Mouse (Mus musculus): ENCODE results near the gene Rims4. TPM values are rescaled to one million over a fixed set of nuclear protein-coding genes. Genes with fewer than 3 reads are reported as not detected.

The Rims4 gene
- polyA plus RNA-seq (2015; fragmentation: Nextera tagmentation; extraction: Ambion mirVana) = 0.22 and 0.30 TPM in 2 replicates

GRCm38 (mm10) chr2:163918317-163919258 lies at the start of gene Rims4:
Gene Rims4, minus strand, starts transcription at chr2:163918683.
- Histone ChIP-seq H3K36me3 (no peaks in the 10 kb centered on the region), H3K27me3 (peaks cover 94% of the 10 kb centered on the region), H3K4me3 (peak within 1 kb of the TSS; percentile 53), H3K9ac (peak within 1 kb of the TSS; percentile 64), H3K4me1 (peaks cover 17% of the 10 kb centered on the region), H3K4me2 (peak within 1 kb of the TSS; percentile 90), H3K27ac (no peak within 1 kb of the TSS), H3K9me3 (no peaks in the 10 kb centered on the region)
- WGBS = under 1% methylated on average over 64 of the region's 115 CpGs
- ATAC-seq (ENCODE audit: insufficient number of reproducible peaks, insufficient read depth, low FRiP score, low TSS enrichment, low read depth) = no peak

DNA sequence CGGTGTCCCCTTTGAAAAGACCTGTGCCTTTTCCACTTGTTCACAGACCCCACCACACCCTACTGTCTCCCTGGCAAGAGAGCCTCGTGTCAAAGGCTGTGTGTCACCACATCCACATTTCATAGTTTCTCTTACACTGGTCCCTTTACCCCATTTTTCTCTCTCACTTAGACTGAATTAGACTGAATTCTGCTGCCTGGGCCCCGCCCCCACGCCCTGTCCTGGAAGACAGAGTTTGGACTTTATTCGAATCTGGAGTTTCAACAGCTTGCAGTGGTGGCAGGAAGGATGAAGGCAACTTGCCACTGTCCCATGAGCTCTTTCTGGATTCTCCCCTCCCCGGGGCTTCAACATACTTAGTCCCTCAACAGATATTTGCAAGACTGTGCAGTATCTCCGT lies 47.2 kb upstream of the Rims4 start:
- Histone ChIP-seq H3K9ac (no peak overlapping the region), H3K4me3 (no peak overlapping the region), H3K27me3 (no peaks in the 10 kb centered on the region), H3K4me2 (no peak overlapping the region), H3K4me1 (no peaks in the 10 kb centered on the region; the same call in 1 of the 2 replicates), H3K27ac (0 out of 2 replicates have a peak overlapping the region, but pooled peaks have one; percentile 4), H3K9me3 (no peaks in the 10 kb centered on the region), H3K36me3 (no peaks in the 10 kb centered on the region)
- no peak for ATAC-seq (ENCODE audit: insufficient number of reproducible peaks, insufficient read depth, low FRiP score, low TSS enrichment, low read depth)
- 70% methylated on average over 7 of the region's 7 CpGs for WGBS

- Histone ChIP-seq H3K4me3 (no peak overlapping the region), H3K27me3 (no peaks in the 10 kb centered on the region), H3K4me1 (no peaks in the 10 kb centered on the region; the same call in 1 of the 2 replicates), H3K9me3 (no peaks in the 10 kb centered on the region), H3K4me2 (no peak overlapping the region), H3K36me3 (no peaks in the 10 kb centered on the region), H3K27ac (no peak overlapping the region), H3K9ac (no peak overlapping the region)
- no peak for ATAC-seq (ENCODE audit: insufficient number of reproducible peaks, insufficient read depth, low FRiP score, low TSS enrichment, low read depth)
- 63% methylated on average over 18 of the region's 19 CpGs for WGBS
Observed at GRCm38 (mm10) chr2:163964606-163965560, 46.4 kb upstream of the Rims4 start.

GRCm38 (mm10) chr2:163953622-163954310 lies 35.3 kb upstream of the Rims4 start:
- no peaks in the 10 kb centered on the region for H3K9me3 ChIP-seq
- ATAC-seq (ENCODE audit: insufficient number of reproducible peaks, insufficient read depth, low FRiP score, low TSS enrichment, low read depth) = no peak
- H3K4me1 ChIP-seq = no peaks in the 10 kb centered on the region
- H3K4me2 ChIP-seq = no peak overlapping the region
- H3K9ac ChIP-seq = no peak overlapping the region
- no peaks in the 10 kb centered on the region for H3K36me3 ChIP-seq
- H3K4me3 ChIP-seq = no peak overlapping the region
- H3K27me3 ChIP-seq = peaks cover 4% of the 10 kb centered on the region; the same call in 1 of the 2 replicates
- no peak overlapping the region for H3K27ac ChIP-seq
- WGBS = 79% methylated on average over 7 of the region's 7 CpGs

DNA sequence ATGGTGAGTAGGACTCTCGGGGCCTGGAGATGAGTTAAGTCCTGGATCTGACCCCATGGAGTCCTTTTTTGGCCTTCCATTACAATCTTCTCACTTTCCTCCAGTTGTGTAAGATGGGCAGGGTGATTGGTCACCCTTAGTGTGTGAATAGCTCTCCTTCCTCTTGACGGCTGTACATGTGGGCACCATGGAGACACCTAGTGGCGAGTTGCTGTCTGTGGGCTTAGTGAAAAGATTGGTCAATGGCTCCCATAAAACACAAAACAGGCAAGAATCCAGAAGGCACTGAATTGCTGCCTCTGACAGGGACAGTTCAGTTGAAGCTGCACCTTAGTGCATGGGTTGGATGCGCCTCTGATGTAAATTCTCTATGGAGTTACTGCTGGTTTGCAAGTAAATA lies 33.3 kb upstream of the Rims4 start:
- WGBS = 27% methylated on average over 4 of the region's 4 CpGs
- Histone ChIP-seq H3K36me3 (no peaks in the 10 kb centered on the region), H3K27me3 (peaks cover 4% of the 10 kb centered on the region; the same call in 1 of the 2 replicates), H3K27ac (no peak overlapping the region), H3K4me3 (no peak overlapping the region), H3K9ac (no peak overlapping the region), H3K4me1 (no peaks in the 10 kb centered on the region), H3K4me2 (no peak overlapping the region), H3K9me3 (no peaks in the 10 kb centered on the region)
- no peak for ATAC-seq (ENCODE audit: insufficient number of reproducible peaks, insufficient read depth, low FRiP score, low TSS enrichment, low read depth)

DNA sequence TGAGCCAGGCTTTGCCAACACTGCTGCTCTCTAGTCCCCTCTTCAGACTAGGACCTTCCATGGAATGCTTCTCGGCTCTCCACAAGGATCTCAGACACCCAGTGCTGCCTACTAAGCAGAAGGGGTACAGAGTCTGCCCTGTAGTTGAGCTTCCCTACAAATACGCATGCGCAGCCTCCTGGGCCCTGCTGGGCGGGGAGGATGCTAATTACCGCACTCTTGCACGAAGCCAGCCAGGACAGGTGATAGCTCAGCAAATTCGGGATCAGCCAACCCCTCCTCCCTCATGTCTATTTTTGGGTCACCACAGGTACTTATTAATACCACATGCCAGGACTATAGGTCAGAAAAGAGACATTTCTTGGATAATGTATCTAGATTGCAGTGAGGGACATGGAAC lies 29.5 kb upstream of the Rims4 start:
- no peaks in the 10 kb centered on the region for H3K9me3 ChIP-seq
- WGBS = 66% methylated on average over 7 of the region's 7 CpGs
- no peak for ATAC-seq (ENCODE audit: insufficient number of reproducible peaks, insufficient read depth, low FRiP score, low TSS enrichment, low read depth)
- H3K4me1 ChIP-seq = no peaks in the 10 kb centered on the region
- no peak overlapping the region for H3K27ac ChIP-seq
- H3K4me3 ChIP-seq = no peak overlapping the region
- H3K4me2 ChIP-seq = no peak overlapping the region
- H3K36me3 ChIP-seq = no peaks in the 10 kb centered on the region
- no peak overlapping the region for H3K9ac ChIP-seq
- H3K27me3 ChIP-seq = peaks cover 4% of the 10 kb centered on the region; the same call in 1 of the 2 replicates

GRCm38 (mm10) chr2:163946221-163946620 lies 27.7 kb upstream of the Rims4 start:
- no peak overlapping the region for H3K4me2 ChIP-seq
- ATAC-seq (ENCODE audit: insufficient number of reproducible peaks, insufficient read depth, low FRiP score, low TSS enrichment, low read depth) = no peak
- no peak overlapping the region for H3K27ac ChIP-seq
- no peak overlapping the region for H3K4me3 ChIP-seq
- no peaks in the 10 kb centered on the region for H3K36me3 ChIP-seq
- no peaks in the 10 kb centered on the region for H3K4me1 ChIP-seq
- no peak overlapping the region for H3K9ac ChIP-seq
- 81% methylated on average over 15 of the region's 15 CpGs for WGBS
- peaks cover 4% of the 10 kb centered on the region; the same call in 1 of the 2 replicates for H3K27me3 ChIP-seq
- no peaks in the 10 kb centered on the region for H3K9me3 ChIP-seq

GRCm38 (mm10) chr2:163944511-163944910 lies 26.0 kb upstream of the Rims4 start:
- no peak overlapping the region for H3K9ac ChIP-seq
- H3K4me3 ChIP-seq = no peak overlapping the region
- 0 out of 2 replicates have a peak, but pooled peaks cover 1% of the 10 kb centered on the region for H3K27me3 ChIP-seq
- 81% methylated on average over 8 of the region's 8 CpGs for WGBS
- no peaks in the 10 kb centered on the region for H3K9me3 ChIP-seq
- H3K36me3 ChIP-seq = no peaks in the 10 kb centered on the region
- no peak overlapping the region for H3K27ac ChIP-seq
- H3K4me1 ChIP-seq = no peaks in the 10 kb centered on the region
- no peak overlapping the region for H3K4me2 ChIP-seq
- no peak for ATAC-seq (ENCODE audit: insufficient number of reproducible peaks, insufficient read depth, low FRiP score, low TSS enrichment, low read depth)

- Histone ChIP-seq H3K27ac (no peak overlapping the region), H3K4me2 (no peak overlapping the region), H3K4me1 (no peaks in the 10 kb centered on the region), H3K27me3 (peaks cover 3% of the 10 kb centered on the region; the same call in 1 of the 2 replicates), H3K9me3 (no peaks in the 10 kb centered on the region), H3K36me3 (no peaks in the 10 kb centered on the region), H3K4me3 (no peak overlapping the region), H3K9ac (no peak overlapping the region)
- 75% methylated on average over 6 of the region's 6 CpGs for WGBS
- no peak for ATAC-seq (ENCODE audit: insufficient number of reproducible peaks, insufficient read depth, low FRiP score, low TSS enrichment, low read depth)
Observed at GRCm38 (mm10) chr2:163943056-163943455, 24.6 kb upstream of the Rims4 start.

GRCm38 (mm10) chr2:163939522-163939921 lies 21.0 kb upstream of the Rims4 start:
- H3K9me3 ChIP-seq = no peaks in the 10 kb centered on the region
- ATAC-seq (ENCODE audit: insufficient number of reproducible peaks, insufficient read depth, low FRiP score, low TSS enrichment, low read depth) = no peak
- H3K27me3 ChIP-seq = peaks cover 3% of the 10 kb centered on the region; the same call in 1 of the 2 replicates
- H3K36me3 ChIP-seq = no peaks in the 10 kb centered on the region
- no peak overlapping the region for H3K27ac ChIP-seq
- WGBS = 33% methylated on average over 8 of the region's 8 CpGs
- H3K4me1 ChIP-seq = no peaks in the 10 kb centered on the region
- H3K4me2 ChIP-seq = no peak overlapping the region
- no peak overlapping the region for H3K9ac ChIP-seq
- no peak overlapping the region for H3K4me3 ChIP-seq

- Histone ChIP-seq H3K4me3 (no peak overlapping the region), H3K36me3 (no peaks in the 10 kb centered on the region), H3K9me3 (no peaks in the 10 kb centered on the region), H3K27ac (no peak overlapping the region), H3K4me2 (no peak overlapping the region), H3K4me1 (no peaks in the 10 kb centered on the region), H3K9ac (no peak overlapping the region), H3K27me3 (0 out of 2 replicates have a peak, but pooled peaks cover 11% of the 10 kb centered on the region)
- 51% methylated on average over 7 of the region's 7 CpGs for WGBS
- no peak for ATAC-seq (ENCODE audit: insufficient number of reproducible peaks, insufficient read depth, low FRiP score, low TSS enrichment, low read depth)
Observed at GRCm38 (mm10) chr2:163932151-163932550, 13.7 kb upstream of the Rims4 start.
